Mouse (Mus musculus) liver, embryonic 12.5 days (tissue): Measurements from ENCODE around the gene Zfp991. TPM values are rescaled to one million over a fixed set of nuclear protein-coding genes. Genes with fewer than 3 reads are reported as not detected.
"Not testable (repeated sequence)": the region's sequence is repeated elsewhere in the genome, so short reads cannot be mapped to it uniquely, and the experiment has no call there.

Source experiments
- ATAC-seq: fragments of 200-750 bp; cut with Nextera tagmentation; 2 replicates; pipeline ENCODE4 v1.8.0; 2017; ENCODE audit warnings: moderate number of reproducible peaks, mild to moderate bottlenecking, moderate library complexity
- H3K27ac ChIP-seq: fragments of 300-500 bp; sonication (generic); 2 replicates; pipeline ENCODE4 v1.5.1; 2016; ENCODE audit warnings: mild to moderate bottlenecking
- H3K27me3 ChIP-seq: fragments of 300-500 bp; sonication (generic); replicated peaks from 2 replicates; pipeline ENCODE4 v1.6.1; 2016; ENCODE audit warnings: mild to moderate bottlenecking, moderate library complexity
- H3K36me3 ChIP-seq: fragments of 300-500 bp; sonication (generic); 2 replicates; pipeline ENCODE4 v1.6.1; 2016; ENCODE audit warnings: mild to moderate bottlenecking, moderate library complexity
- H3K4me1 ChIP-seq: fragments of 300-500 bp; sonication (generic); 2 replicates; pipeline ENCODE4 v1.6.1; 2016
- H3K4me2 ChIP-seq: fragments of 300-500 bp; sonication (generic); 2 replicates; pipeline ENCODE4 v1.6.1; 2016; ENCODE audit warnings: mild to moderate bottlenecking, moderate library complexity
- H3K4me3 ChIP-seq: fragments of 300-500 bp; sonication (generic); 2 replicates; pipeline ENCODE4 v1.5.1; 2016; ENCODE audit warnings: mild to moderate bottlenecking, moderate library complexity
- H3K9ac ChIP-seq: fragments of 300-500 bp; sonication (generic); 2 replicates; pipeline ENCODE4 v1.6.1; 2016; ENCODE audit warnings: mild to moderate bottlenecking, moderate library complexity
- H3K9me3 ChIP-seq: fragments of 300-500 bp; sonication (generic); replicated peaks from 2 replicates; pipeline ENCODE4 v1.6.1; 2016; ENCODE audit warnings: mild to moderate bottlenecking, moderate library complexity
- WGBS: fragments of 180-500 bp; shearing (Covaris S2); methylation state at CpG from one replicate; pipeline ENCODE4 v1.1.7; 2016; ENCODE audit not compliant: insufficient replicate concordance; 5-methylcytosine and 5-hydroxymethylcytosine counted together
- polyA plus RNA-seq: library from polyadenylated mRNA; unstranded; fragments of >200 nt; fragmentation: Nextera tagmentation; extraction: Ambion mirVana; gene quantifications from 2 replicates; pipeline ENCODE4 v1.2.1, GENCODE M21; 2016

Zfp991 gene
- 6.8 and 8.6 TPM in 2 replicates for polyA plus RNA-seq

DNA sequence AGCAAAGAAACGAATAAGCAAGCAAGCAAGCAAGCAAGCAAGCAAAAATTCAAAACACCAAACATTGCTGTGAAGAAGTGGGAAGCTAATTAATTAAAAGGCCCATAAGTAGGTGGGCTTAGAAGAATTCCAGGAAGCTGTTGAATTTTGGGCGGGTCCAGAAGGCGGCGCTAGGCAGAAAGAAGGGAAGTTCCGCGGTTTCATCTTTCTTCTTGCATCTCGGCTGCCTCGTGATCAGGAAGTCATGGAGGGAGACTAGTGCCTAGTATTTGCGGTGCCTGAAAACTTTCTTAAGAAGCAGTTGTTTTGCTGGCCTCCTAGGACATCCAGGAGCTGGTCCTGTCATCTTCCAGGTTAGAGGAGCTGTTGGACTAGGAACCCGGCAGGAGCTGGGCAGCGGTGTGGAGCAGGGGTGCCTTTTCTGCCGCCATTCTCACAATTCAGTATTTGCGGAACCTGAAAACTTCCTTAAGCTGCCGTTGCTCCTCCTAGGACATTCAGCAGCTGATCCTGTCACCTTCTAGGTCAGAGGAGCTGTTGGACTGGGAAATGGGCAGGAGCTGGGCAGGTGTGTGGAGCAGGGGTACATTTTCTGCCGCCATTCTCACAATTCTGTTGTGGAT is at the start of gene Zfp991:
Gene Zfp991, plus strand, starts transcription at position 202 of the 623 bp plus-strand sequence.
- WGBS, result 34% methylated on average over 2 of the region's 15 CpGs

DNA sequence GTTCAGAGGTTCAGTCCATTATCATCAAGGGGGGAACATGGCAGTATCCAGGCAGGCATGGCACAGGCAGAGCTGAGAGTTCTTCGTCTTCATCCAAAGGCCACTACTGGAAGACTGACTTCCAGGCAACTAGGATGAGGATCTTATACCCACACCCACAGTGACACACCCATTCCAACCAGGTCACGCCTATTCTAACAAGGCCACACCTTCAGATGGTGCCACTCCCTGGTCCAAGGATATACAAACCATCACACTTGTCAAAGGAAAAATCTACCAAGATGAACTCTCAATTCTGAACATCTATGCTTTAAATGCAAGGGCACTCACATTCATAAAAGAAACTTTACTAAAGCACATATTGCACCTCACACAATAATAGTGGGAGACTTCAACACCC is 36.2 kb upstream of the Zfp991 start:
- WGBS, result 52% methylated on average over 2 of the region's 2 CpGs
- H3K4me2 ChIP-seq, H3K27ac ChIP-seq, H3K4me1 ChIP-seq, H3K9ac ChIP-seq, H3K36me3 ChIP-seq, ATAC-seq, H3K27me3 ChIP-seq, H3K4me3 ChIP-seq: not testable (repeated sequence)
- H3K9me3 ChIP-seq, result peaks cover 14% of the 10 kb centered on the region

More for the DNA sequence above, at the start of gene Zfp991:
- H3K36me3 ChIP-seq, H3K27ac ChIP-seq, H3K9me3 ChIP-seq, H3K27me3 ChIP-seq, H3K4me1 ChIP-seq: not testable (repeated sequence)
- Histone ChIP-seq H3K4me2 (peak within 1 kb of the TSS; percentile 50), H3K9ac (0 out of 2 replicates have a peak within 1 kb of the TSS, but pooled peaks have one; percentile 41), H3K4me3 (peak within 1 kb of the TSS; percentile 50)
- peak; percentile 62 for ATAC-seq

DNA sequence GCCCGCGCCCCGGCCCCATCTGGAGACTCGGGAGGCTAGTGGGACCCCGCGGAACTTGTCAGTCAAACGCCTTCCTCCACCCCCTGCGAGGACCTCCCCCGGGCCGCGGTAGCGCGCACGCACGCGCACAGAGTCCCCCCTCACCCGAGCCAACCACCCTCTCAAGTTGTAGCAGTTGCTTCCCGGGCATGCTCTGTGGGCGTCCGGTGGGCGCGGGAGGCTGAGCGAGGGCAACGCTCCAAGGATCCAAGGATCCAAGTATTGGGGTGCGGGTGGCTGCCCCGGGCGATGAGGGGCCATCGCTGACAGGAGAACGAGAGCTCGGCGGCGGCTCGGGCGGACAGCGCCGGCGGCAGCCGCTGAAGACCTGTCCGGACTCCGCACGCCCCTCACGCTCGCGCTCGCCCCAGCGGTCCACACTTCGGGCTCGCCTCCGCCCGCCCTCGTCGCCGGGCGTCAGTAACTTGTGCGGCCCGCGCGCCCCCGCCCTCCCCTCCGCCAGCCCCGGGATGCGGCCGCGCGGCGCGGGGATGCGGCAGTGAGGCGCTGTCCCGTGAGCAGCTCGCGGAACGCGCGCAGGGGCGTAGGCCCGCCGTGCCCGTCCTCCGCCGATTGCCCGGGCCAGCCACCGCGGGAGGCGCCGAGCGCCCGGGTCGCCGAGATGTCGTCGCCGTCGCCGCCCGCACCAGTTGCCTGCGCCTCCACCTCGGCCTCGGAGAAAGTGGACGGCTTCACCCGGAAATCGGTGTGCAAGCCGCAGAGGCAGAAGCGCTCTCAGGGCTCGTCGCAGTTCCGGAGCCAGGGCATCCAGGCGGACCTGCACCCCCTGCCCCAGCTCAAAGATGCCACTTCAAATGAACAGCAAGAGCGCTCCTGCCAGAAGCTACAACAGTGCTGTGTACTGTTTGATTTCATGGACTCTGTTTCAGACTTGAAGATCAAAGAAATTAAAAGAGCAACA is 29.9 kb upstream of the Zfp991 start:
- not testable (repeated sequence) for H3K9me3 ChIP-seq, H3K9ac ChIP-seq, H3K27ac ChIP-seq, H3K27me3 ChIP-seq, H3K36me3 ChIP-seq, H3K4me1 ChIP-seq
- Histone ChIP-seq H3K4me2 (peak overlapping the region; percentile 74), H3K4me3 (peak overlapping the region; percentile 48)
- ATAC-seq, result peak; percentile 65
- WGBS, result 4% methylated on average over 94 of the region's 109 CpGs

DNA sequence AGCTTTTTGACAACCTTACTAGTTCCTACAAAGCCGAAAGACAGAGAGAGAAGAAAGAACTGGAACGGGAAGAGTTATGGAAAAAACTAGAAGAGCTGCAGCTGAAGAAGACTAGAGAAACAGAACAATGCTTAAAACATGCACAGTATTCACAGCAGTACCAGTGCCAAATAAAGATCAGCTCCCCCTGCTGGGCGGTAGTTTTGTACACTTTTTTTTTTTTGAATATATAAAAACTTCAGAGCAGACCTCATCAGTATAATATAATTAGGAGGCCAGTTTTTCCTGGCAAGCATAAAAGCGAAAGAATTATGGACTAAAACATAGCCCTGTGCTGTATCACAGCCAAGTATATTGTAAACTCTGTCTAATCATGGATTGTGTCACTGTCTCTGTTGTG is 28.0 kb upstream of the Zfp991 start:
- H3K9me3 ChIP-seq, H3K27ac ChIP-seq, H3K4me1 ChIP-seq, H3K4me2 ChIP-seq, H3K36me3 ChIP-seq, H3K4me3 ChIP-seq, H3K9ac ChIP-seq, ATAC-seq, H3K27me3 ChIP-seq: not testable (repeated sequence)
- 23% methylated on average over 4 of the region's 4 CpGs for WGBS

DNA sequence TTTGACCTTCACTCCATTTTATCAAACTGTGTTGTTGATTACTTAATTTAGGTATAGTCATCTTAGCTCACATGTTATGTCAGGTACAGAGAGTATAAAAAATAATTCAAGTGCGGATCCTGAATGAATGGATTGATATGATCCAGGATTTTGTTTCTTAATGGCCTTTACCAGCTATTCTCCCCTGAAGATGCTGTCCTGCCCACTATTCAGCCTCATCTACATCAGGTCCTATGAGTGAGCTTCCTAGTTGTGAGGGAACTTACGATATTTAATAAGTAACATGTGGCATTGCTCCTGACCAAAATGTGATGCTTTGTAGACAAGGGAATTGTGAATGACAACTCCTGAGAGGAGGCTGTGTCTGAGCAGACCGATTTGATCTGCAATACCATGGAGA is 14.0 kb upstream of the Zfp991 start:
- ATAC-seq, H3K9me3 ChIP-seq, H3K36me3 ChIP-seq, H3K9ac ChIP-seq, H3K4me3 ChIP-seq, H3K27ac ChIP-seq, H3K27me3 ChIP-seq, H3K4me1 ChIP-seq, H3K4me2 ChIP-seq: not testable (repeated sequence)
- WGBS, result 57% methylated on average over 2 of the region's 3 CpGs

DNA sequence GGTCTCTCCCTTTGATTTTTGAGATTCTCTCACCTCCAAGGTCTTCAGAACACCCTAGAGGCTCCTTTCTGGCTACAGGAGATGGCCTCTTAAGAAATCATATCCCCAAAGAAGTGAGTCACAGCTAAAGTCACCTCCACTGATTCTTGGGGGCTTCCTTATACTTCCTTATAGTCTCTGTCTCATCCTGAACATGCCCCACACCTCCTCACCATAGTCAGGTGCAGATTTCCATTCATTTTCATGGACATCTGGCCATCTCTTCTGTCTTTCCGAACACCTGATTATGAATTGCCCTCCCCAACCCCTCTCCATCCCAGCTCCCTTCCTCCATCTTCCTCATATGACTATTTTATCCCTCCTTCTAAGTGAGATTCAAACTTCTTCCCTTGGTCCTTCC is 9.6 kb upstream of the Zfp991 start:
- not testable (repeated sequence) for H3K27me3 ChIP-seq, H3K9ac ChIP-seq, H3K4me2 ChIP-seq, H3K36me3 ChIP-seq, H3K4me3 ChIP-seq, ATAC-seq, H3K27ac ChIP-seq, H3K9me3 ChIP-seq
- 55% methylated on average over 1 of the region's 1 CpGs for WGBS
- H3K4me1 ChIP-seq, result peaks cover 12% of the 10 kb centered on the region

DNA sequence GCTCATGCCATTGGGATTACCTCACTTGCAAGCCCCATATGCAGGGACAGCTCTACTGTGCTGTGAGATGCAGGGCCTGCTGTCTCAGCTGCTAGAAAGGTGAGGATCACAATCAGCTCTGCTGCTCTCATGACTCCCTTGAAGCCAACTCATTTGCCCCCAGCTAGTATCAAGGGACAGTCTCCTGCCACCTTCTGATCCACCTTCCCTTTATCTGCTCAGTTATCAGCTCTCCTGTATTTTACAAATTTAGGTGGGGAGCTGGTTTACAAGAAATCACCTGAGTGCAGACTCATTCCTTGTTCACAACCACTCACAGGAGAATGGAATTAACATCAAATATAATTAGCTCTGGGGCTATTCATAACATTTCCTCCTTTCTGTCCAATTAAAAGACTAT is 8.0 kb upstream of the Zfp991 start:
- H3K9ac ChIP-seq, H3K27me3 ChIP-seq, H3K4me3 ChIP-seq, H3K36me3 ChIP-seq, H3K4me2 ChIP-seq, H3K27ac ChIP-seq, ATAC-seq: not testable (repeated sequence)
- Histone ChIP-seq H3K9me3 (peaks cover 13% of the 10 kb centered on the region; the same call in 1 of the 2 replicates), H3K4me1 (peaks cover 12% of the 10 kb centered on the region)

DNA sequence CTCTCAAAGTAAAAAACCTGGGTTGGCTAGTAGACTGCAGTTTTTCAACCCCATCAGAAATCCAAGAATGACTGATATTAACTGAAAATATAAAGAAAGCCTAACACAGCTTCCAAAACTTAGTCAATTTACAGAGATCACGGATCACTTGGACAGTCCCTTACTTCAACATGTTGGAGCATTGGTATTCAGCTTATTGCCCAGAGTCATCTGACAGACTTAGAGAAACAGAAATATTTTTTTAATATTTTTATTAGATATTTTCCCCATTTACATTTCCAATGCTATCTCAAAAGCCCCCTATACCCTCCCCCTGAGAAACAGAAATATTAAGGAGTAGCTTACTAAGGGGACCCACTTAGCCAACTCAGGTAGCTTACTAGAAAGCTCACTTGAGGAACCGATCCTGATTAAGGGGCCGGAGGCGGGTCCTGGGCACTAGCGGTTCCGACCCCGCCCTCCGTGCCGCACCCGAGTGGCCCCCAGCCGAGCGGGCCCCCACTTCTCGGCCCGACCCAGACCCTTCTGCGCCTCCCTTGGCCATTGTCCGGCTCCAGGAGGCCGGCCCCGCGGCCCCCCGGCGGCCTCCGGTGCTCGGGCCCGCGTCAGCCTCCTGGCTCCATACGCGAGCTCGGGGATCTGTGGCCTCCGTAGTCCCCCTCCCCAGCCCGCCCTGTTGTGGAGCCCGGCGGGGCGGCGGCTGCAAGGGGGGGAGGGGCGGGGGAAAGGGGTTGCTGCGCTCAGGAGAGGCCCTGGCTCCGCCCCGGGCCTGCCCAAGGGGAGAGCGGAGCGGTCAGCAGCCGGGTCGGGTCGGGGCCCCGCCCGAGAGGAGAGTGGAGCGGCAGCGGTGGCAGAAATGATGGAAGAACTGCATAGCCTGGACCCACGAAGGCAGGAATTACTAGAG is 7.2 kb upstream of the Zfp991 start:
- H3K36me3 ChIP-seq, H3K27me3 ChIP-seq: not testable (repeated sequence)
- Histone ChIP-seq H3K27ac (peak overlapping the region; percentile 45; the same call in 1 of the 2 replicates), H3K4me2 (peak overlapping the region; percentile 88), H3K4me1 (peaks cover 12% of the 10 kb centered on the region), H3K4me3 (peak overlapping the region; percentile 66), H3K9ac (peak overlapping the region; percentile 76), H3K9me3 (peaks cover 13% of the 10 kb centered on the region; the same call in 1 of the 2 replicates)
- 8% methylated on average over 47 of the region's 48 CpGs for WGBS
- ATAC-seq, result peak; percentile 95

DNA sequence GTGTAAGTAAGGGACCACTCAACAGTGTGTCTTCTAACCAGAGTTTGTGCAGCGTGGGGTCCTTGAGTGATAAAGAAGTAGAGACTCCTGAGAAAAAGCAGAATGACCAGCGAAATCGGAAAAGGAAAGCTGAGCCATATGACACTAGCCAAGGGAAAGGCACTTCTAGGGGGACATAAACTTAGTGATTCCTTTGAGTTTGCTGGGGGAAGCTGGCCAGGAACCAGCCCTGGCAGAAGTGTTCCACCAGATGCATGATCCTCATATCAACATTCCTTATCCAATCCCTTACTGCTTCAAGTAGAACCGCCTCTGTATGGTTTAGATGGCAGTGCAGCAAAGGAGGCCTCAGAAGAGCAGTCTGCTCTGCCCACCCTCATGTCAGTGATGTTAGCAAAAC is 6.5 kb upstream of the Zfp991 start:
- not testable (repeated sequence) for H3K27me3 ChIP-seq, ATAC-seq, H3K27ac ChIP-seq, H3K36me3 ChIP-seq
- peaks cover 13% of the 10 kb centered on the region; the same call in 1 of the 2 replicates for H3K9me3 ChIP-seq
- peaks cover 12% of the 10 kb centered on the region for H3K4me1 ChIP-seq
- H3K9ac ChIP-seq, result peak overlapping the region; percentile 76
- peak overlapping the region; percentile 88 for H3K4me2 ChIP-seq
- H3K4me3 ChIP-seq, result peak overlapping the region; percentile 66
- 27% methylated on average over 4 of the region's 4 CpGs for WGBS

DNA sequence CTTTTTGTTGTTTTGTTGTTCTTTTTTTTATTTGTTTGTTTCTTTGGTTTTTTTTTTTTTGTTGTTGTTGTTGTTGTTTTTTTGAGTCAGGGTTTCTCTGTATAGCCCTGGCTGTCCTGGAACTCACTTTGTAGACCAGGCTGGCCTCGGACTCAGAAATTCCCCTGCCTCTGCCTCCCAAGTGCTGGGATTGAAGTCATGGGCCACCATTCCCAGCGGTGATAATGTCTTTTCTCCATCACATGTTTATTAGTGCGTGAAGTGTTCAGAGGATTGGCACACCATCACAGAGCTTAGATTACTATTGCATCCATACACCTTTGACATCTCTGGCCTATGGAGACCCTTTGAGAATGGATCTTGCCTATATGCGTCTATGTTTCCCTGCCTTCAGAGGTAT is 6.0 kb upstream of the Zfp991 start:
- not testable (repeated sequence) for H3K9ac ChIP-seq, ATAC-seq, H3K27ac ChIP-seq, H3K4me2 ChIP-seq, H3K27me3 ChIP-seq, H3K36me3 ChIP-seq, H3K4me3 ChIP-seq
- 68% methylated on average over 4 of the region's 4 CpGs for WGBS
- peaks cover 12% of the 10 kb centered on the region for H3K4me1 ChIP-seq
- H3K9me3 ChIP-seq, result peaks cover 13% of the 10 kb centered on the region; the same call in 1 of the 2 replicates

DNA sequence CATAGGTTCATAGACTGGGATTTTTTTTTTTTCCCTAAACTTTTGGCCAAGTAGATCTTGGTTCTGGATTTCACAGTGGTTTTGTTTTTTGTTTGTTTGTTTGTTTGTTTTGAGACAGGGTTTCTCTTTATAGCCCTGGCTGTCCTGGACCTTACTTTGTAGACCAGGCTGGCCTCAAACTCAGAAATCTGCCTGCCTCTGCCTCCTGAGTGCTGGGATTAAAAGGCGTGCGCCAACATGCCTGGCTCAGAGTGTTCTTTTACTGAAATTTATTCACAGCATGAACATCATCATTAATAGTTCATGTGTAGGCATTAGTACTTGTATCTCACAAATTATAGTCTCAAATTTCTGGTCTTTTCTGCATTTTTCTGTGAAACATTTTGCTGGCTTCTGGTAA is 5.4 kb upstream of the Zfp991 start:
- peaks cover 12% of the 10 kb centered on the region for H3K4me1 ChIP-seq
- not testable (repeated sequence) for H3K36me3 ChIP-seq, H3K4me2 ChIP-seq, H3K27me3 ChIP-seq, H3K27ac ChIP-seq, H3K9ac ChIP-seq, ATAC-seq, H3K4me3 ChIP-seq
- H3K9me3 ChIP-seq, result peaks cover 13% of the 10 kb centered on the region; the same call in 1 of the 2 replicates
- WGBS, result 61% methylated on average over 2 of the region's 2 CpGs
